Mouse (Mus musculus): ENCODE measurements at regions not wholly inside any gene's neighbourhood (a gene's known extent, or its start where the extent isn't known, plus 50 kb on each side); places are given as distances from the start of the nearest gene placed in this dataset.
A peak's percentile ranks its signal among the peaks of the same experiment; 100 is the strongest.

- H3K9me3 ChIP-seq = no peaks in the 10 kb centered on the region
- H3K4me2 ChIP-seq = no peak overlapping the region
- no peaks in the 10 kb centered on the region for H3K36me3 ChIP-seq (replicated peaks)
- H3K4me1 ChIP-seq = no peaks in the 10 kb centered on the region
- H3K9ac ChIP-seq = no peak overlapping the region
- no peak overlapping the region for H3K4me3 ChIP-seq
- no peaks in the 10 kb centered on the region for H3K27me3 ChIP-seq (replicated peaks)
- 68% methylated on average over 4 of the region's 4 CpGs for WGBS
- ATAC-seq (replicated peaks) = no peak
- no peak overlapping the region for H3K27ac ChIP-seq
These were observed 115.4 kb downstream of the Id4 start for GRCm38 (mm10) chr13:48376405-48376804.

GRCm38 (mm10) chr13:48383580-48384445 is 122.8 kb downstream of the Id4 start:
- Histone ChIP-seq H3K27ac (peak overlapping the region; percentile 61), H3K9ac (no peak overlapping the region), H3K4me3 (no peak overlapping the region), H3K4me1 (peaks cover 19% of the 10 kb centered on the region), H3K36me3 (replicated peaks) (no peaks in the 10 kb centered on the region), H3K27me3 (replicated peaks) (no peaks in the 10 kb centered on the region), H3K9me3 (no peaks in the 10 kb centered on the region), H3K4me2 (no peak overlapping the region)
- WGBS = 36% methylated on average over 13 of the region's 13 CpGs
- peak; percentile 60; the same call in 1 of the 2 replicates for ATAC-seq (replicated peaks)

- no peaks in the 10 kb centered on the region for H3K36me3 ChIP-seq (replicated peaks)
- H3K4me1 ChIP-seq = peaks cover 21% of the 10 kb centered on the region
- no peaks in the 10 kb centered on the region for H3K9me3 ChIP-seq
- WGBS = 45% methylated on average over 11 of the region's 11 CpGs
- ATAC-seq (replicated peaks) = no peak
- H3K27ac ChIP-seq = peak overlapping the region; percentile 61
- H3K4me3 ChIP-seq = no peak overlapping the region
- H3K27me3 ChIP-seq (replicated peaks) = no peaks in the 10 kb centered on the region
- peak overlapping the region; percentile 8; the same call in 1 of the 2 replicates for H3K4me2 ChIP-seq
- H3K9ac ChIP-seq = no peak overlapping the region
These were observed 123.9 kb downstream of the Id4 start for GRCm38 (mm10) chr13:48384901-48385300.

- Histone ChIP-seq H3K4me2 (no peak overlapping the region), H3K4me1 (peaks cover 5% of the 10 kb centered on the region; the same call in 1 of the 2 replicates), H3K4me3 (no peak overlapping the region), H3K9ac (no peak overlapping the region), H3K9me3 (no peaks in the 10 kb centered on the region), H3K27me3 (replicated peaks) (no peaks in the 10 kb centered on the region), H3K27ac (peak overlapping the region; percentile 35; the same call in 1 of the 2 replicates), H3K36me3 (replicated peaks) (no peaks in the 10 kb centered on the region)
- no peak for ATAC-seq (replicated peaks)
- 88% methylated on average over 11 of the region's 11 CpGs for WGBS
These were observed 122.1 kb downstream of the Zfp169 start for GRCm38 (mm10) chr13:48391126-48391525.

GRCm38 (mm10) chr13:48397761-48398160 is 115.5 kb downstream of the Zfp169 start:
- Histone ChIP-seq H3K27ac (no peak overlapping the region), H3K27me3 (replicated peaks) (no peaks in the 10 kb centered on the region), H3K4me2 (no peak overlapping the region), H3K4me3 (no peak overlapping the region), H3K4me1 (peaks cover 8% of the 10 kb centered on the region; the same call in 1 of the 2 replicates), H3K36me3 (replicated peaks) (no peaks in the 10 kb centered on the region), H3K9ac (no peak overlapping the region), H3K9me3 (no peaks in the 10 kb centered on the region)
- no peak for ATAC-seq (replicated peaks)
- WGBS = 33% methylated on average over 1 of the region's 1 CpGs

GRCm38 (mm10) chr13:48398617-48399016 is 114.6 kb downstream of the Zfp169 start:
- no peak overlapping the region for H3K4me3 ChIP-seq
- H3K27me3 ChIP-seq (replicated peaks) = no peaks in the 10 kb centered on the region
- no peak overlapping the region for H3K4me2 ChIP-seq
- no peaks in the 10 kb centered on the region for H3K9me3 ChIP-seq
- H3K36me3 ChIP-seq (replicated peaks) = no peaks in the 10 kb centered on the region
- H3K9ac ChIP-seq = no peak overlapping the region
- 92% methylated on average over 3 of the region's 3 CpGs for WGBS
- H3K4me1 ChIP-seq = peaks cover 8% of the 10 kb centered on the region; the same call in 1 of the 2 replicates
- no peak for ATAC-seq (replicated peaks)
- no peak overlapping the region for H3K27ac ChIP-seq

- H3K4me2 ChIP-seq = no peak overlapping the region
- no peak overlapping the region for H3K4me3 ChIP-seq
- no peaks in the 10 kb centered on the region for H3K36me3 ChIP-seq (replicated peaks)
- H3K4me1 ChIP-seq = peaks cover 8% of the 10 kb centered on the region; the same call in 1 of the 2 replicates
- ATAC-seq (replicated peaks) = no peak; the same call in 1 of the 2 replicates
- peak overlapping the region; percentile 45; the same call in 1 of the 2 replicates for H3K27ac ChIP-seq
- no peak overlapping the region for H3K9ac ChIP-seq
- H3K9me3 ChIP-seq = no peaks in the 10 kb centered on the region
- H3K27me3 ChIP-seq (replicated peaks) = no peaks in the 10 kb centered on the region
- WGBS = 16% methylated on average over 5 of the region's 5 CpGs
These were observed 110.9 kb downstream of the Zfp169 start for GRCm38 (mm10) chr13:48402316-48402715.

GRCm38 (mm10) chr13:48422438-48423329 is 90.6 kb downstream of the Zfp169 start:
- 30% methylated on average over 9 of the region's 9 CpGs for WGBS
- H3K27ac ChIP-seq = peak overlapping the region; percentile 56

GRCm38 (mm10) chr13:48426816-48427215 is 86.4 kb downstream of the Zfp169 start:
- Histone ChIP-seq H3K36me3 (replicated peaks) (no peaks in the 10 kb centered on the region), H3K4me3 (no peak overlapping the region), H3K27me3 (replicated peaks) (no peaks in the 10 kb centered on the region), H3K27ac (no peak overlapping the region), H3K9me3 (no peaks in the 10 kb centered on the region), H3K4me1 (peaks cover 11% of the 10 kb centered on the region), H3K4me2 (no peak overlapping the region), H3K9ac (no peak overlapping the region)
- ATAC-seq (replicated peaks) = no peak
- WGBS = 76% methylated on average over 5 of the region's 5 CpGs

More at GRCm38 (mm10) chr13:48422438-48423329, 90.6 kb downstream of the Zfp169 start:
- H3K4me2 ChIP-seq = no peak overlapping the region
- no peaks in the 10 kb centered on the region for H3K36me3 ChIP-seq (replicated peaks)
- H3K4me3 ChIP-seq = no peak overlapping the region
- no peaks in the 10 kb centered on the region for H3K27me3 ChIP-seq (replicated peaks)
- ATAC-seq (replicated peaks) = peak; percentile 77
- H3K9me3 ChIP-seq = no peaks in the 10 kb centered on the region
- peaks cover 5% of the 10 kb centered on the region for H3K4me1 ChIP-seq
- no peak overlapping the region for H3K9ac ChIP-seq

- Histone ChIP-seq H3K4me2 (no peak overlapping the region), H3K4me1 (peaks cover under 1% of the 10 kb centered on the region), H3K27ac (no peak overlapping the region), H3K4me3 (no peak overlapping the region), H3K9me3 (no peaks in the 10 kb centered on the region), H3K9ac (no peak overlapping the region), H3K36me3 (replicated peaks) (no peaks in the 10 kb centered on the region), H3K27me3 (replicated peaks) (no peaks in the 10 kb centered on the region)
- 76% methylated on average over 14 of the region's 14 CpGs for WGBS
- no peak for ATAC-seq (replicated peaks)
These were observed 76.4 kb downstream of the Zfp169 start for GRCm38 (mm10) chr13:48436659-48437345.
